Mouse (Mus musculus): ENCODE data around the gene Mrps15. TPM values are rescaled to one million over a fixed set of nuclear protein-coding genes. Genes with fewer than 3 reads are reported as not detected.

Mrps15 gene
- polyA plus RNA-seq (2015; fragmentation: Nextera tagmentation; extraction: Ambion mirVana), result 134 and 138 TPM in 2 replicates

DNA sequence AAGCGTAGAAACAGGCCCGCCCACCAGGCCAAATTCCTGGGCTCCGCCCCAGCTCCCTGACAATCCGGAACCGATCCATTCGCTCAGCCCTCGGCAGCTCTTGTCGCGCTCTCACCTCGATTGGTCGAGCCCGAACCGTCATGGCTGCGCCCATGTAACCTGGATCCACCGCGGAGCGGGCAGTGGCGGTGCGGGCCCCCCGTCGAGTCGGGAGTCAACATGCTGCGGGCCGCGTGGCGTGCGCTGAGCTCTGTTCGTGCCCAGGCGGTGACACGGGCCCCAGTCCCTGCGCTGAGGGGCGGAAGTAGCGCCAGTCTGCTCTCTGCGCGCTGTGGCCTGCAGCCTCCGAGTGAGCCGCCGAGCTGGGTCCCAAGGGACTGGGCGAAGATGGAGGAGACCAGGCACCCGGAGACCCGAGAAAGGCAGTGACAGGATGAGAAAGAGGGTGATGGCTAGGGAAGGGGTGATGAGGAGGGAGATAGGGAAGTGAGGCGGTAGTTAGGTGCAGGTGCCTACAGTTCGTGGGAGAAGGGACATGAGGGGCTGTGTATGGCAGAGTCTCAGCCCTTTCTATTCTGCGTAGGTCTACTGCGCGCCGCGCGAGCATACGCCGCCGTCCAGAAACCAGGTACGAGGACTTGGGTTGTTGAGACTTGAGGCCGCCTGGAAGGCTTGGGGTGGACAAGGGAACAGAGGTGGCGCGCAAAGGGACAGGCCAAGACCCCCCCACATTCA, at the start of gene Mrps15:
Gene Mrps15 (plus strand): TSS at position 75 of the 735 bp plus-strand sequence.
- Histone ChIP-seq H3K27me3 (replicated peaks; ENCODE audit: control insufficient read depth, insufficient read depth, low read length) (no peaks in the 10 kb centered on the region), H3K4me1 (ENCODE audit: control insufficient read depth, insufficient read depth, low read depth, low read length) (peaks cover 10% of the 10 kb centered on the region), H3K4me2 (ENCODE audit: low read length) (peak within 1 kb of the TSS; percentile 77), H3K9ac (ENCODE audit: low read depth, low read length) (peak within 1 kb of the TSS; percentile 88), H3K9me3 (ENCODE audit: control insufficient read depth, low read length) (no peaks in the 10 kb centered on the region), H3K36me3 (ENCODE audit: control insufficient read depth, insufficient read depth, low read length) (peaks cover 7% of the 10 kb centered on the region; the same call in 1 of the 2 replicates), H3K27ac (ENCODE audit: low read depth, low read length) (peak within 1 kb of the TSS; percentile 86), H3K4me3 (ENCODE audit: low read length) (peak within 1 kb of the TSS; percentile 86)
- under 1% methylated on average over 51 of the region's 56 CpGs for WGBS
- peak; percentile 96 for ATAC-seq

DNA sequence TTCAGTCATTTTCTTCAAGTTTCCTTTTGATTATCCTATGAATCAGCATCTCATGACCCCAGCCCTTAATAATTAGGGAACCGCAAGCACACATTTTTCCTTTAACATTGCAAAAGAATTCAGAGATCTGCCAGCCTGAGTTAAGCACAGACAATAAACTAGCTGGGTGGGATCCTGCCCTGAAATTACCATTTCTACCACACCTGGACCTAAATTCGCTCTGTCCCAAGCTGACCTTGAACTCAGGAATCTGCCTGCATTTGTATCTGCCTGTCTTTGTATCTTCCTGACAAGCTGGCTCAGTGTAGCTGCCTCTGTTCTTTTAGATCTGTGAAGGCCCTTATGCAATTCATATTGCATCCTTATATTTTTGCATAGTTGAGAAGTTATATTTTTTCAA, 48.9 kb upstream of the Mrps15 start:
- ATAC-seq, result no peak
- no peak overlapping the region for H3K27ac ChIP-seq (ENCODE audit: low read depth, low read length)
- peaks cover 9% of the 10 kb centered on the region for H3K9me3 ChIP-seq (ENCODE audit: control insufficient read depth, low read length)
- no peaks in the 10 kb centered on the region for H3K36me3 ChIP-seq (ENCODE audit: control insufficient read depth, insufficient read depth, low read length)
- no peaks in the 10 kb centered on the region for H3K27me3 ChIP-seq (replicated peaks; ENCODE audit: control insufficient read depth, insufficient read depth, low read length)
- H3K4me2 ChIP-seq (ENCODE audit: low read length), result no peak overlapping the region
- H3K9ac ChIP-seq (ENCODE audit: low read depth, low read length), result no peak overlapping the region
- WGBS, result 87% methylated on average over 2 of the region's 2 CpGs
- H3K4me1 ChIP-seq (ENCODE audit: control insufficient read depth, insufficient read depth, low read depth, low read length), result no peaks in the 10 kb centered on the region
- no peak overlapping the region for H3K4me3 ChIP-seq (ENCODE audit: low read length)

DNA sequence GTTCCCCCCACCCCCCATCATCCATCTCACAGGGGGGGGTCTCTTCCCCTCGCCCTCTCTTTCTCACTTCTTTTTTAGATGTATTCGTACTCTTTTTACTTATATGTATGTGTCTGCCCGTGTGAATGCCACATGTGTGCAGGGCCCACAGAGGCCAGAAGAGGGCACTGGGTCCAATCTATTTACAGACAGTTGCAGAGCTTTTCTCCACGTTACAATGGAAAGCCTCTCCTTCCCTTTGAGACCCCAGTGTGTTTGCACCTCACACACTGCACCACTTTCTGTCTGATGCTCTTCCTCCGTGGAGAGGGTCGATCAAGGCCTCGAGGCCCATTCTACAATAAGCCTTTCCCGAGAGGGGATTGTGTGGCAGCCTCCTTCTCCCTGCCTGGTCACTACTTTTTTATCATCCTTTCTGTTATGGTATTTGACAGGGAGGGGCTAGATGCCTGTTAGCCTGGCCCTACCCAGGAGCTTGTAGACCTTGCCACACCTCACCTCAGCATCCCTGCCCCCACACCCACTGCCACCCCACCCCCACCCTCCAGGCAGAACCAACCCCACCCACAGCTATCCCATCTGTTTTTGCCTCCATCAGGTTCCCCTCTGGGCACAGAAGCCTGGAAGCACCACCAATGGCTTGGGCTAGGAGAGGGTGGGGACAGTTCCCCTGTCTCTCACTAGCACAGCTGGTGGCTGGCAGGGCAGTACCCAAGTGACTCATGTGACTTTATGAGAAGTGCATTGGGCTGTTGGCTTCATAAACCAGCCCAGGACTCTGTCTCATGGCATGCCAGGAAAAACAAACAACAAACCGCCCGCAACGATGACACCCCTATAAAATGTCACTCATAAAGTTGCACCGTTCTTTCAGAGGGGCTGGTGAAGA, 45.2 kb upstream of the Mrps15 start:
- Histone ChIP-seq H3K4me1 (ENCODE audit: control insufficient read depth, insufficient read depth, low read depth, low read length) (no peaks in the 10 kb centered on the region), H3K9ac (ENCODE audit: low read depth, low read length) (no peak overlapping the region), H3K36me3 (ENCODE audit: control insufficient read depth, insufficient read depth, low read length) (no peaks in the 10 kb centered on the region), H3K9me3 (ENCODE audit: control insufficient read depth, low read length) (peaks cover 9% of the 10 kb centered on the region), H3K27me3 (replicated peaks; ENCODE audit: control insufficient read depth, insufficient read depth, low read length) (no peaks in the 10 kb centered on the region), H3K27ac (ENCODE audit: low read depth, low read length) (no peak overlapping the region), H3K4me3 (ENCODE audit: low read length) (no peak overlapping the region), H3K4me2 (ENCODE audit: low read length) (no peak overlapping the region)
- 91% methylated on average over 12 of the region's 12 CpGs for WGBS
- ATAC-seq, result no peak

DNA sequence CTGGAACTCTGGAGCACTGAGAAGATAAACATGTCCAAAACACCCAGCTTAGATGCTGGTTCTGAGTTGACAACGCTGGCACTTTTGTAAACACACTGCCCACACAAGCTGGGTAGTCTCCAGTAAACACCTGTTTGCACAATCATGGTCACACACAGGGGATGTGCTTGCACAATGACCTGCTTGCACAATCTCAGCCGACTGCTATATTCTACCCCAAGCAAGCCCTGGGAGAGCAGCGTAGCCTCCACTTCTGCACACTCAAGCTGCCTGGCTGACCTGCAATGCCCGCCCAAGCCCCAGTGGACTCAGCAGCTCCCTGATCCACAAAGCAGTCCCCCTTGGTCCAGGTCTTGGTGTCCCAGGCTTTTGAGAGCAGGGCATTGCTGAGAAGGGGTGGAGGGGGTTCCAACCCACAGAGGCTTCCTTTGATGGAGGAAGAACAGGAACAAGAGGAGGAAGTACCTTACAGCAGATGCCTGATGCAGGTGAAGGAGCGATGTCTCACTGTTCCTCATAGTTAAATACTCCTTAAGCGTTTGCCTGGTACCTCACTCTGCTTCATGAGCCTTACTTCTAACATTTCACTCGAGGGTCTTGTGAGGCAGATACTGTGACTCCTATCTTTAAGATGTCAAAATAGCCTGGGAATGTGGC, 28.9 kb upstream of the Mrps15 start:
- no peak for ATAC-seq
- Histone ChIP-seq H3K4me2 (ENCODE audit: low read length) (no peak overlapping the region), H3K4me3 (ENCODE audit: low read length) (no peak overlapping the region), H3K27ac (ENCODE audit: low read depth, low read length) (no peak overlapping the region), H3K27me3 (replicated peaks; ENCODE audit: control insufficient read depth, insufficient read depth, low read length) (no peaks in the 10 kb centered on the region), H3K9ac (ENCODE audit: low read depth, low read length) (no peak overlapping the region), H3K36me3 (ENCODE audit: control insufficient read depth, insufficient read depth, low read length) (no peaks in the 10 kb centered on the region), H3K9me3 (ENCODE audit: control insufficient read depth, low read length) (no peaks in the 10 kb centered on the region), H3K4me1 (ENCODE audit: control insufficient read depth, insufficient read depth, low read depth, low read length) (no peaks in the 10 kb centered on the region)
- 90% methylated on average over 7 of the region's 7 CpGs for WGBS

DNA sequence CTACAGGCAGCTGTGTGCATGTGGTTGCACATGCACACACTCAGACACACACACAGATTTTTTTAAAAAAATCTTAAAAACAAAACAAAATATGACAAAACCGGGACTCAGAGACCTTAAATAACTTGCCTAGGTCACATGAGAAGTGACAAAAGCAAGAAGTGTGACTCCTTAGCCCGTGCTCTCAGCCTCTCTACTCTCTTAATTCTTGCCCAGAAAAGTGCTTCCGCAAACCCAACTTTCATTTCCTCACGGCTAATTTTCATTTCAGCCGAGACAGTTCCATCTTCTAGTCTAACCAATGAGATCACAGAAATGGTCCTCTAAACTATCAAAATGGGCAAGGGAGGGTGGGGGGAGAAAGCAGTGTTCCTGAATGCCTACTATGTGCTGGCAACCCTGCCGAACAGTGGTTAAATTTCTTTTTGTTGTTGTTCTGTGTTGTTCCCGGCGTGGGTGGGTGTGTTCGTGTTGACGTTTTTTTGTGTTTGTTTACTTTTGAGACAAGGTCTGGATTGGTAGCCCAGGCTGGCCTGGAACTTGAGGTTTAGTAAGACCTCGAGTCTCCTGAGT, 27.7 kb upstream of the Mrps15 start:
- Histone ChIP-seq H3K4me2 (ENCODE audit: low read length) (no peak overlapping the region), H3K9ac (ENCODE audit: low read depth, low read length) (no peak overlapping the region), H3K27me3 (replicated peaks; ENCODE audit: control insufficient read depth, insufficient read depth, low read length) (no peaks in the 10 kb centered on the region), H3K27ac (ENCODE audit: low read depth, low read length) (no peak overlapping the region), H3K9me3 (ENCODE audit: control insufficient read depth, low read length) (no peaks in the 10 kb centered on the region), H3K4me3 (ENCODE audit: low read length) (no peak overlapping the region), H3K4me1 (ENCODE audit: control insufficient read depth, insufficient read depth, low read depth, low read length) (no peaks in the 10 kb centered on the region), H3K36me3 (ENCODE audit: control insufficient read depth, insufficient read depth, low read length) (no peaks in the 10 kb centered on the region)
- ATAC-seq, result no peak
- 79% methylated on average over 11 of the region's 11 CpGs for WGBS

DNA sequence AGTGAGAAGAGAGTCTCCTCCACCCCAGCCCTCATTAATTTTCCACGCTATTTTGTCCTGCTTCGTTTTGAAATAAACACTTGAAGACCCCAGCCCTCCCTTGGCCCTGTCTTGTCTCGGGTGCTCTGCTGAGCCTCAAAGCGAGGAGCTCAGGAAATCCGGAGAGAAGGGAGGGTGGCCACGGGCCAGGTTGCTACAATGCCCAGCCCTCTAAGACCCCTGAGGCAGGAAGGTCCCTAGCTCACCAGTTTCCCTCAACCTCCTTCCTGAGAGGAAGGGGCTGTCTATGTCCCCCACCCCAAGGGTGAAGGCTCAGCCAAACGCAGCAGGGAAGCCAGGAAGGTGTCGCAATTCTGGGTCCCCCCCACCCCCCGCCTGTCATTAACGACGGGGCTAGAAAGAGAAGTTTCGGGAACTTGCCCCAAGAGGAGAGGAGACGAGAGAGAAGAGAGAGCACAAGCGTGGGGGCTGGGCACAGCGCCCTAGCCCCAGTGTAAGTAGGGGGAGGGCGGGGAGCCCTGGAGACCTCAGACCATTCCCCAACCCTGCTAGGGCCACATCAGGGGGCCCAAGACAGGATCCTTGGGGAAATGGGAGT, 22.3 kb upstream of the Mrps15 start, which contains the start of gene Csf3r:
Gene Csf3r (plus strand): TSS at position 248 of the 598 bp plus-strand sequence.
- Histone ChIP-seq H3K9ac (ENCODE audit: low read depth, low read length) (no peak within 1 kb of the TSS), H3K4me3 (ENCODE audit: low read length) (no peak within 1 kb of the TSS), H3K9me3 (ENCODE audit: control insufficient read depth, low read length) (no peaks in the 10 kb centered on the region), H3K4me1 (ENCODE audit: control insufficient read depth, insufficient read depth, low read depth, low read length) (no peaks in the 10 kb centered on the region), H3K27me3 (replicated peaks; ENCODE audit: control insufficient read depth, insufficient read depth, low read length) (no peaks in the 10 kb centered on the region), H3K27ac (ENCODE audit: low read depth, low read length) (no peak within 1 kb of the TSS), H3K36me3 (ENCODE audit: control insufficient read depth, insufficient read depth, low read length) (no peaks in the 10 kb centered on the region), H3K4me2 (ENCODE audit: low read length) (no peak within 1 kb of the TSS)
- 56% methylated on average over 16 of the region's 16 CpGs for WGBS
- ATAC-seq, result no peak

DNA sequence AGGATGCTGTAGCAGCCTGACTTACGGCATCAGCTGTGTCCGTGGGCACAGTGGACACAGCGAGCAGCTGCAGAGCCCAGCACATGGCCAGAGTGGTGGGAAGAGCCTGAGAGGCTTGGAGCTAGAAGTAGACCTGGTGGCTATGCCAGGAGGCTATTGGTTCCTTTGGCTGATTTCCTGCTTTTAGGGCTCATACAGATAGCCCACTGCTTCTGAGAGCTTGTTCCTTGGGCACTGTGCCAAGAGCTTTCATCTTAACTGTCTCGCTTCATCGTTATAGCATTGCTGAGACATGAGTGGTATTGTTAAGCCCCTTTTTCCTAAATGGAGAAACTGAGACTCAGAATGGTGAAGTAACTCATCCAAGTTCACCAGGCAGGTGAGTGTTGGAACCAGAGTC, 20.9 kb upstream of the Mrps15 start:
- Histone ChIP-seq H3K27ac (ENCODE audit: low read depth, low read length) (no peak overlapping the region), H3K36me3 (ENCODE audit: control insufficient read depth, insufficient read depth, low read length) (no peaks in the 10 kb centered on the region), H3K4me1 (ENCODE audit: control insufficient read depth, insufficient read depth, low read depth, low read length) (no peaks in the 10 kb centered on the region), H3K27me3 (replicated peaks; ENCODE audit: control insufficient read depth, insufficient read depth, low read length) (no peaks in the 10 kb centered on the region), H3K4me2 (ENCODE audit: low read length) (no peak overlapping the region), H3K9ac (ENCODE audit: low read depth, low read length) (no peak overlapping the region), H3K4me3 (ENCODE audit: low read length) (no peak overlapping the region), H3K9me3 (ENCODE audit: control insufficient read depth, low read length) (no peaks in the 10 kb centered on the region)
- WGBS, result 78% methylated on average over 5 of the region's 5 CpGs
- ATAC-seq, result no peak

DNA sequence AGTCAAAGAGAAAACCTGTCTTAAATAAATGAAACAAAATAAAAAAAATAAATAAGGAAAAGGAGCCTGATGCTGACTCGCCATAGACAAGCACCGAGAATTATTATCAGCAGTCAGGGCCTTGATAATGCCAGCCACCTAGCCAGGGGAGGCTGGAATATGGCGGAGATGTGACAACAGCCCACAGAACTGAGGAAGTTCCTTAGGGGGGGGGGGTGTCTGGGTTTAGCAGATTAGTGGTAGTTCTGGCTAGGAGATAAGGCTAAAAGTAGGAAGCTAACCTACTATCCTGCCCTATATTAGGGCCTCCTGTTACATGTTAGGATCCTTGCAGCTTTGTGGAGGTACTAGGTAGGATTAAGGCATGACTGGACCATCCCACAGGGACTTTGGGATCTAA, 18.7 kb upstream of the Mrps15 start:
- Histone ChIP-seq H3K9me3 (ENCODE audit: control insufficient read depth, low read length) (no peaks in the 10 kb centered on the region), H3K9ac (ENCODE audit: low read depth, low read length) (no peak overlapping the region), H3K27ac (ENCODE audit: low read depth, low read length) (no peak overlapping the region), H3K27me3 (replicated peaks; ENCODE audit: control insufficient read depth, insufficient read depth, low read length) (no peaks in the 10 kb centered on the region), H3K36me3 (ENCODE audit: control insufficient read depth, insufficient read depth, low read length) (no peaks in the 10 kb centered on the region), H3K4me3 (ENCODE audit: low read length) (no peak overlapping the region), H3K4me1 (ENCODE audit: control insufficient read depth, insufficient read depth, low read depth, low read length) (no peaks in the 10 kb centered on the region), H3K4me2 (ENCODE audit: low read length) (no peak overlapping the region)
- WGBS, result 87% methylated on average over 3 of the region's 3 CpGs
- no peak for ATAC-seq

Data from hindbrain, embryonic 16.5 days (tissue).